Mouse (Mus musculus) layer of hippocampus, postnatal 25 days (tissue): ENCODE measurements around the gene Edrf1. TPM values are rescaled to one million over a fixed set of nuclear protein-coding genes. Genes with fewer than 3 reads are reported as not detected.

Source experiments
- total RNA-seq, 2 experiments: library from RNA; stranded (reverse); gene quantifications; 2 replicates each; pipeline ENCODE4 v1.2.3; 2021

Gene Edrf1
- total RNA-seq, 2 experiments from 2014 or later, result 23.9 to 29.1 TPM

Other genes with a start within 250 kb of the Edrf1 start
- gene Tex36, start 35.4 kb upstream of the Edrf1 start, total RNA-seq, result not detected
- under 1 TPM in 1 of 2 experiments, not detected in 1; 0.38 TPM for gene Mmp21, start 42.5 kb downstream of the Edrf1 start, total RNA-seq
- 10 to 100 TPM; 58.0 to 60.2 TPM for gene Bccip, start 71.8 kb downstream of the Edrf1 start, total RNA-seq
- 10 to 100 TPM; 17.8 to 18.1 TPM for gene Uros, start 72.5 kb downstream of the Edrf1 start, total RNA-seq
- 1 to 10 TPM; 2.4 to 2.7 TPM for gene Fank1, start 139.3 kb downstream of the Edrf1 start, total RNA-seq
- gene Dhx32, start 145.2 kb downstream of the Edrf1 start, total RNA-seq, result 10 to 100 TPM; 39.5 to 44.2 TPM